Mouse (Mus musculus) heart, adult 2 months (tissue): ENCODE data around the gene Faf1. TPM values are rescaled to one million over a fixed set of nuclear protein-coding genes. Genes with fewer than 3 reads are reported as not detected.

ENCODE experiments used
- DNase-seq, 2 experiments: peaks; one replicate each; pipeline ENCODE4 v3.0.0; 2021
- H3K27ac ChIP-seq: fragments of 200-600 bp; 2 replicates; pipeline ENCODE4 v1.8.1; 2022
- H3K27me3 ChIP-seq: fragments of 200-500 bp; 2 replicates; pipeline ENCODE4 v1.6.1; 2012; ENCODE audit warnings: mild to moderate bottlenecking, low read length, inconsistent platforms, mixed read lengths; ENCODE audit not compliant: control insufficient read depth, insufficient read depth
- H3K36me3 ChIP-seq: fragments of 200-500 bp; 2 replicates; pipeline ENCODE4 v1.6.1; 2012; ENCODE audit warnings: low read length, inconsistent platforms; ENCODE audit not compliant: control insufficient read depth, insufficient read depth
- H3K4me1 ChIP-seq: fragments of 200-500 bp; 2 replicates; pipeline ENCODE4 v1.6.1; 2011; ENCODE audit warnings: low read length; ENCODE audit not compliant: control insufficient read depth, insufficient read depth
- H3K4me3 ChIP-seq: fragments of 200-600 bp; 2 replicates; pipeline ENCODE4 v1.8.1; 2022
- H3K79me2 ChIP-seq: fragments of 200-500 bp; replicated peaks from 2 replicates; pipeline ENCODE4 v1.6.1; 2012; ENCODE audit warnings: mild to moderate bottlenecking, inconsistent platforms, low read length, moderate library complexity, mixed read lengths; ENCODE audit not compliant: control insufficient read depth, insufficient read depth
- H3K9ac ChIP-seq: fragments of 200-500 bp; 2 replicates; pipeline ENCODE4 v1.6.1; 2012; ENCODE audit warnings: low read depth, mild to moderate bottlenecking, control low read depth, inconsistent platforms, low read length, mixed read lengths
- CTCF ChIP-seq: fragments of 200-600 bp; IDR thresholded peaks from 2 replicates; pipeline ENCODE4 v1.8.1; 2022; ENCODE audit warnings: antibody characterized with exemption, mild to moderate bottlenecking, moderate library complexity
- EP300 ChIP-seq: fragments of 200-500 bp; IDR thresholded peaks from 2 replicates; pipeline ENCODE4 v1.6.1; 2011; ENCODE audit warnings: low read depth, low read length, control low read depth; ENCODE audit not compliant: insufficient read depth
- POLR2A ChIP-seq: fragments of 200-500 bp; IDR thresholded peaks from 2 replicates; pipeline ENCODE4 v1.6.1; 2011; ENCODE audit warnings: mild to moderate bottlenecking, low read depth, low read length, control low read depth; ENCODE audit not compliant: insufficient read depth
- WGBS: fragments of 180-500 bp; shearing (Covaris S2); methylation state at CpG from one replicate; pipeline ENCODE4 v1.1.7; 2018; 5-methylcytosine and 5-hydroxymethylcytosine counted together
- intact Hi-C: fragments of 180-260 bp; cut with DNase I; formaldehyde crosslinking; loops from one replicate; pipeline ENCODE4 v1.15.1; 2025
- polyA plus RNA-seq: library from polyadenylated mRNA; depleted of rRNA; stranded (reverse); fragments of >200 nt; gene quantifications from 2 replicates; pipeline ENCODE4 v1.2.3, GENCODE M21; 2012; rRNA removed
- total RNA-seq, 2 experiments: library from RNA; stranded (reverse); gene quantifications; 2 replicates each; pipeline ENCODE4 v1.2.3; 2021

The Faf1 gene
- total and polyA plus RNA-seq, 3 experiments = 9.6 to 46.0 (median 37.1) TPM

- intact Hi-C loops = no loop called here
- no peaks in the 10 kb centered on the region for H3K4me1 ChIP-seq
- whole genome bisulfite sequencing = 91% methylated on average over 1 of the region's 1 CpGs
- no peaks in the 10 kb centered on the region for H3K79me2 ChIP-seq
- no peak for TF ChIP-seq POLR2A
- TF ChIP-seq EP300 = no peak
- no peak for TF ChIP-seq CTCF
- H3K36me3 ChIP-seq = no peaks in the 10 kb centered on the region
- no peaks in the 10 kb centered on the region for H3K27me3 ChIP-seq
- no peak overlapping the region for H3K4me3 ChIP-seq
- DNase-seq = no peak
- no peak overlapping the region for H3K27ac ChIP-seq
- no peak overlapping the region for H3K9ac ChIP-seq
Measured at GRCm38 (mm10) chr4:110006044-110006443, 329.7 kb downstream of the Faf1 start.

Other genes starting within 250 kb of the Faf1 start
- gene Rnf11, start 191.9 kb upstream of the Faf1 start, total RNA-seq = 100 to 1,000 TPM; 109 to 112 TPM
- gene Rnf11, start 191.9 kb upstream of the Faf1 start, polyA plus RNA-seq = 40.5 and 87.0 TPM in 2 replicates
- gene 4930522H14Rik, start 145.3 kb upstream of the Faf1 start, total RNA-seq = not detected
- gene 4930522H14Rik, start 145.3 kb upstream of the Faf1 start, polyA plus RNA-seq = not detected in 2 replicates
- 10 to 100 TPM; 11.0 to 14.5 TPM for gene Cdkn2c, start 9.4 kb upstream of the Faf1 start, total RNA-seq
- 6.3 and 11.0 TPM in 2 replicates for gene Cdkn2c, start 9.4 kb upstream of the Faf1 start, polyA plus RNA-seq